Mouse (Mus musculus) hindbrain, embryonic 11.5 days (tissue): ENCODE results near the gene Tmem132e. TPM values are rescaled to one million over a fixed set of nuclear protein-coding genes. Genes with fewer than 3 reads are reported as not detected.

Experiments used
- ATAC-seq: fragments of 200-750 bp; cut with Nextera tagmentation; 2 replicates; pipeline ENCODE4 v1.8.0; 2017; ENCODE audit warnings: mild to moderate bottlenecking, moderate TSS enrichment, moderate library complexity; ENCODE audit not compliant: low FRiP score
- DNase-seq: peaks from one replicate; pipeline ENCODE4 v3.0.0-alpha.2; 2015; ENCODE audit warnings: low spot score
- H3K27ac ChIP-seq: fragments of 300-500 bp; sonication (generic); 2 replicates; pipeline ENCODE4 v1.5.1; 2014; ENCODE audit warnings: mild to moderate bottlenecking, low read depth, low read length
- H3K27me3 ChIP-seq: fragments of 300-500 bp; sonication (generic); 2 replicates; pipeline ENCODE4 v1.6.1; 2014; ENCODE audit warnings: mild to moderate bottlenecking, low read length, moderate library complexity, mixed read lengths; ENCODE audit not compliant: control insufficient read depth, insufficient read depth
- H3K36me3 ChIP-seq: fragments of 300-500 bp; sonication (generic); 2 replicates; pipeline ENCODE4 v1.6.1; 2014; ENCODE audit warnings: mild to moderate bottlenecking, low read length, moderate library complexity, mixed read lengths; ENCODE audit not compliant: control insufficient read depth, insufficient read depth
- H3K4me1 ChIP-seq: fragments of 300-500 bp; sonication (generic); replicated peaks from 2 replicates; pipeline ENCODE4 v1.6.1; 2014; ENCODE audit warnings: low read length, mixed read lengths; ENCODE audit not compliant: control insufficient read depth, insufficient read depth
- H3K4me2 ChIP-seq: fragments of 300-500 bp; sonication (generic); replicated peaks from 2 replicates; pipeline ENCODE4 v1.6.1; 2014; ENCODE audit warnings: mild to moderate bottlenecking, low read depth, low read length
- H3K4me3 ChIP-seq: fragments of 300-500 bp; sonication (generic); 2 replicates; pipeline ENCODE4 v1.5.1; 2014; ENCODE audit warnings: low read depth, low read length
- H3K9ac ChIP-seq: fragments of 300-500 bp; sonication (generic); 2 replicates; pipeline ENCODE4 v1.6.1; 2014; ENCODE audit warnings: low read depth, low read length
- H3K9me3 ChIP-seq: fragments of 300-500 bp; sonication (generic); 2 replicates; pipeline ENCODE4 v1.6.1; 2016; ENCODE audit warnings: low read length; ENCODE audit not compliant: control insufficient read depth
- WGBS: fragments of 180-500 bp; shearing (Covaris S2); extraction: QIAGEN DNeasy Blood & Tissue Kit; methylation state at CpG from one replicate; pipeline ENCODE4 v1.1.7; 2014; 5-methylcytosine and 5-hydroxymethylcytosine counted together
- polyA plus RNA-seq: library from polyadenylated mRNA; unstranded; fragments of >200 nt; fragmentation: Nextera tagmentation; extraction: Ambion mirVana; gene quantifications from 2 replicates; pipeline ENCODE4 v1.2.1, GENCODE M21; 2014

Tmem132e gene
- polyA plus RNA-seq, 1 experiment from 2014 or later: 1.5 TPM

DNA sequence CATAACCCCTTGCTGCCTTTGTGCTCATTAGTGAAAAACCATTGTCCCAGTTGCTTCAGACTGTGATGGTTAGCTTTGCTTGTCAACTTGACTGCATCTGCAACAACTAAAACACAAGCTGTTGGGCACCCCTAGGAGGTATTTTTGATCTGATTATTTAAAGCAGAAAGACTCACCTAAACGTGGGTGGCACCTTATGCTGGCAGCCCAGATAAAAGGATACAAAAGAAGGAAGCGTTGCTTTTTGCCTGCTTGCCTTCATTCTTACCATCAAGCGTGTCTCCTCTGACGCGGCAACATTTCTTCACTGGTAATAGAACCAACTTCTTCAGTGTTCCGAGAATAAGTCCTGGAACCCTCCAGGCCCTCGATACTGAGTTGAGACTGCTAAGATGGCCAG is 72.6 kb downstream of the Tmem132e start:
- ATAC-seq: no peak
- H3K9ac ChIP-seq: no peak overlapping the region
- no peaks in the 10 kb centered on the region for H3K4me1 ChIP-seq
- no peak for DNase-seq
- WGBS: 84% methylated on average over 7 of the region's 7 CpGs
- no peak overlapping the region for H3K4me2 ChIP-seq
- H3K9me3 ChIP-seq: no peaks in the 10 kb centered on the region
- H3K4me3 ChIP-seq: no peak overlapping the region
- H3K36me3 ChIP-seq: no peaks in the 10 kb centered on the region
- H3K27ac ChIP-seq: no peak overlapping the region
- no peaks in the 10 kb centered on the region for H3K27me3 ChIP-seq

- ATAC-seq (no peak), DNase-seq (no peak)
- no peaks in the 10 kb centered on the region for H3K9me3 ChIP-seq
- no peak overlapping the region for H3K4me3 ChIP-seq
- no peak overlapping the region for H3K27ac ChIP-seq
- H3K27me3 ChIP-seq: no peaks in the 10 kb centered on the region
- H3K36me3 ChIP-seq: no peaks in the 10 kb centered on the region
- H3K4me1 ChIP-seq: no peaks in the 10 kb centered on the region
- WGBS: 95% methylated on average over 9 of the region's 9 CpGs
- H3K4me2 ChIP-seq: no peak overlapping the region
- H3K9ac ChIP-seq: no peak overlapping the region
Observed at GRCm38 (mm10) chr11:82465536-82465935, 76.8 kb downstream of the Tmem132e start.

- no peaks in the 10 kb centered on the region for H3K36me3 ChIP-seq
- H3K27me3 ChIP-seq: no peaks in the 10 kb centered on the region
- no peak overlapping the region for H3K9ac ChIP-seq
- no peak overlapping the region for H3K4me3 ChIP-seq
- ATAC-seq (no peak), DNase-seq (no peak)
- WGBS: 90% methylated on average over 7 of the region's 7 CpGs
- H3K27ac ChIP-seq: no peak overlapping the region
- no peaks in the 10 kb centered on the region for H3K4me1 ChIP-seq
- H3K4me2 ChIP-seq: no peak overlapping the region
- H3K9me3 ChIP-seq: no peaks in the 10 kb centered on the region
Observed at GRCm38 (mm10) chr11:82467218-82467617, 78.5 kb downstream of the Tmem132e start.

- Histone ChIP-seq H3K36me3 (no peaks in the 10 kb centered on the region), H3K9ac (no peak overlapping the region), H3K4me1 (peaks cover 4% of the 10 kb centered on the region), H3K9me3 (no peaks in the 10 kb centered on the region), H3K27ac (no peak overlapping the region), H3K4me3 (no peak overlapping the region), H3K27me3 (no peaks in the 10 kb centered on the region), H3K4me2 (no peak overlapping the region)
- DNase-seq: no peak
- 81% methylated on average over 1 of the region's 1 CpGs for WGBS
- no peak for ATAC-seq
Observed at GRCm38 (mm10) chr11:82471076-82471475, 82.4 kb downstream of the Tmem132e start.

DNA sequence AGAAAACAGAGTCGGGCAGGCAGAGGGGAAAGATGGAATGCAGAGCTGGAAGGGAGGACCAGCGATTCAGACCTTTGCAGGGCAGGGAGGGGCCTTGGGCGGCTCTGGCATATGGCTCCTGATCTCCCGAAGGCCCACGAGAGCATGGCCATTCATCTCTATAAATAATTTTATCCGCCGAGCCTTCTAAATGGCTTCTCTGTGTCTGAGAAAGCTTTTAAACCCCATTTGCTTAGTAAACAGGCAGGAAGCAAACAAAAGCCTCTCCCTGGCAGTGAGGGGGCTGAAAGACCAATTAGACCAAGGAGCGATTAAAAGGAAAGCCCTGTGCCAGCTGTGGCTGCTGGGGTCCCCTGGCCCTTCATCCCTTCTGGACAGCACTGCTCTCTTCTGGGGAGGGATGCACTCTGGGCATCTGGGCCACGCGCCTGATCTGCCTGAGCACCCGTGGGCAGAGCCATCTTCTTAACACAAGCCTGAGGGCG is 84.5 kb downstream of the Tmem132e start:
- H3K4me1 ChIP-seq: peaks cover 4% of the 10 kb centered on the region
- DNase-seq: peak; percentile 34
- no peaks in the 10 kb centered on the region for H3K36me3 ChIP-seq
- no peak overlapping the region for H3K4me3 ChIP-seq
- no peaks in the 10 kb centered on the region for H3K9me3 ChIP-seq
- H3K27me3 ChIP-seq: no peaks in the 10 kb centered on the region
- no peak overlapping the region for H3K9ac ChIP-seq
- H3K4me2 ChIP-seq: no peak overlapping the region
- ATAC-seq: peak; percentile 45; the same call in 1 of the 2 replicates
- 36% methylated on average over 12 of the region's 12 CpGs for WGBS
- peak overlapping the region; percentile 30 for H3K27ac ChIP-seq

- Histone ChIP-seq H3K9me3 (no peaks in the 10 kb centered on the region), H3K27me3 (no peaks in the 10 kb centered on the region), H3K4me2 (no peak overlapping the region), H3K4me3 (no peak overlapping the region), H3K36me3 (no peaks in the 10 kb centered on the region), H3K27ac (no peak overlapping the region), H3K9ac (no peak overlapping the region), H3K4me1 (peaks cover 4% of the 10 kb centered on the region)
- no peak for ATAC-seq
- no peak for DNase-seq
- 81% methylated on average over 4 of the region's 4 CpGs for WGBS
Observed at GRCm38 (mm10) chr11:82476092-82476491, 87.4 kb downstream of the Tmem132e start.

GRCm38 (mm10) chr11:82477412-82477811 is 88.7 kb downstream of the Tmem132e start:
- no peak overlapping the region for H3K9ac ChIP-seq
- no peaks in the 10 kb centered on the region for H3K36me3 ChIP-seq
- no peak overlapping the region for H3K27ac ChIP-seq
- ATAC-seq (no peak), DNase-seq (no peak)
- H3K4me3 ChIP-seq: no peak overlapping the region
- no peaks in the 10 kb centered on the region for H3K27me3 ChIP-seq
- peaks cover 4% of the 10 kb centered on the region for H3K4me1 ChIP-seq
- H3K9me3 ChIP-seq: no peaks in the 10 kb centered on the region
- 86% methylated on average over 3 of the region's 3 CpGs for WGBS
- H3K4me2 ChIP-seq: no peak overlapping the region

DNA sequence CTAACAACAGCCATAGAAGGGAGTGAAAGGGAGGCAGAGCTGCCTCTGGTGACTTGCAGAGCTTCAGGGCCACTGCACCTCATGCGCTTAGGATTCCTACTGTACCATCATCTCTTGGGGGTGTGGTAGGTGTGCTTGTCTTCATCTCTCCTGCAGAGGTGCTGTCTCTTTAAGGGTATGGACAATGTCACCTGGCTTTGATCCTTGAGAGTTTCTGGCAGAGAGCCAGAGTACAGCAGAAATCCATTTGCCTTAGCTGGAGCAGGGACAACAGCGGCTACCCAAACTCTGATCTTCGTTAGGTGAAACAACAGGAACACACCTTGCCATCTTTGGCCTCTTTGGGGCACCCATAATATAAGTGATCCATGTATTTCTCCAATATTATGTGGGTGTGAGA is 92.2 kb downstream of the Tmem132e start:
- Histone ChIP-seq H3K4me3 (no peak overlapping the region), H3K9ac (no peak overlapping the region), H3K4me1 (no peaks in the 10 kb centered on the region), H3K9me3 (no peaks in the 10 kb centered on the region), H3K27me3 (no peaks in the 10 kb centered on the region), H3K36me3 (no peaks in the 10 kb centered on the region), H3K4me2 (no peak overlapping the region), H3K27ac (no peak overlapping the region)
- no peak for ATAC-seq
- 86% methylated on average over 3 of the region's 3 CpGs for WGBS
- DNase-seq: no peak

DNA sequence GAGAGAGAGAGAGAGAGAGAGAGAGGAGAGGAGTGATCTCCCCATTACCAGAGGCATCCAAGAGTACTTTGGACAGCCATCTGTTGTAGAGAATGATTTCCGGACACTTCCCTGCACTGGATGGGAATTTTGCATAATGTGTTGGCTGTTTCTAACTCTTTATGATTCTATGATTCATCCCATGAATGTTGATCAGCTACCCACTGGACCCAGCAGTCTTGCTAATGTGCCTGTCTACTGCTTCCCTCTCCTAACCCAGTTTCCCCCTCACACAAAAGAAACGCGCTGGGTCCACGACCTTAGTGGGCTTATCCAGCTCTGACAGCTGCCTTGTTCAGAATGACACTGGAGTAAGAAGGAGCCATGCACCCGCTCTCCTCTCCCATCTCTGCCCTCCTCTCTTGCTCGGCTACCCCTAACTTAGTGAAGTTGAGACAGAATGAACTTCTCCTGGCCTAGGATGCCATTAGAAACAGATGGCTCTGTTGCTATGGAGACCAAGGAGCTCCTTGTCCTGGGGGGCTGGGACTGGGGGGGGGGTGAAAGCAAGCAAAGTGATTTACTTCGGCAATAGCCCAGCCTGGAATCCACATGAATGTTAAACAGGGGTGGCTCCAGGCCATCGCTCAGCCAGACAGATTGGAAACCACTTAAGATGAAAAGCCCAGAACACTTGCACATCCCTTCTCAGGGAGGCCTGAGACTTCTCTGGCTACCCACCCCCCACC is 98.8 kb downstream of the Tmem132e start:
- Histone ChIP-seq H3K9ac (no peak overlapping the region), H3K27ac (no peak overlapping the region), H3K9me3 (no peaks in the 10 kb centered on the region), H3K4me2 (no peak overlapping the region), H3K27me3 (no peaks in the 10 kb centered on the region), H3K4me1 (peaks cover 4% of the 10 kb centered on the region), H3K4me3 (no peak overlapping the region), H3K36me3 (no peaks in the 10 kb centered on the region)
- ATAC-seq: peak; percentile 53; the same call in 1 of the 2 replicates
- WGBS: 36% methylated on average over 8 of the region's 8 CpGs
- DNase-seq: peak; percentile 34
